Mouse (Mus musculus): ENCODE measurements at regions not wholly inside any gene's neighbourhood (a gene's known extent, or its start where the extent isn't known, plus 50 kb on each side); places are given as distances from the start of the nearest gene placed in this dataset.

- Histone ChIP-seq H3K4me2 (ENCODE audit: low read depth) (no peak overlapping the region), H3K9ac (replicated peaks) (no peak overlapping the region), H3K4me1 (replicated peaks; ENCODE audit: control insufficient read depth in 2 of 2, insufficient read depth in 2 of 2, low read length in 1 of 2) (0 out of 4 replicates have a peak, but pooled peaks cover 0 to 1% of the 10 kb centered on the region in 2 experiments), H3K9me3 (ENCODE audit: control insufficient read depth, low read length) (no peaks in the 10 kb centered on the region), H3K36me3 (replicated peaks; ENCODE audit: control insufficient read depth, insufficient read depth, low read depth) (no peaks in the 10 kb centered on the region), H3K27ac (no peak overlapping the region), H3K4me3 (ENCODE audit: insufficient read depth in 1 of 2, low read depth in 2 of 2, low read length in 2 of 2) (no peak overlapping the region), H3K27me3 (ENCODE audit: control insufficient read depth, insufficient read depth, low read length) (no peaks in the 10 kb centered on the region)
- 31% methylated on average over 12 of the region's 12 CpGs for WGBS (ENCODE audit: insufficient replicate concordance)
- no peak for ATAC-seq (ENCODE audit: insufficient read depth)
- TF ChIP-seq EP300 (IDR thresholded peaks at IDR 0.05; ENCODE audit: low read depth) = no peak
- no peak for TF ChIP-seq CTCF (IDR thresholded peaks at IDR 0.05; ENCODE audit: low read depth)
- DNase-seq (ENCODE audit: low read depth in 3 of 3, low spot score in 3 of 3) = no peak
Observed at GRCm38 (mm10) chr14:72886935-72887369, 162.0 kb downstream of the Cysltr2 start.

DNA sequence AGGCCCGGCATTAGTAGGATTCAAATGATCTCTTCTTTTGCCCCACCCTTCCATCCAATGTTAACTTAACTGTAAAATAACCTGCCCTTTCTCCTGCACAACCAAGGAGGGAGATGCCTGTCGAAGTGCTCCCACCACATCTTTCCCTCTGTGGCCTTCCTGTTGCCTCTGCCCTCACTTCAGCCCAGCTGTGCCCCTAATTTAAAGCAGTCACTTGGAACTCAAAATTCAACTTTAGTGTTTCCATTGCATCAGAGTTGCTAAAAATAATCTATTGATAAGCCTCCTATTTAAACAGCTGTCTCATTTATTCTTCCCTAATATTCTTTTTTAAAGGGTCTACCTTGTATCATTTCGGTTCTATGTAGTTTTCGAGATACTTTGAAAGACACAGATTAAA is 163.1 kb downstream of the Cysltr2 start:
- no peak for ATAC-seq (ENCODE audit: insufficient read depth)
- TF ChIP-seq CTCF (IDR thresholded peaks at IDR 0.05; ENCODE audit: low read depth) (no peak), EP300 (IDR thresholded peaks at IDR 0.05; ENCODE audit: low read depth) (no peak)
- WGBS (ENCODE audit: insufficient replicate concordance) = 63% methylated on average over 4 of the region's 4 CpGs

DNA sequence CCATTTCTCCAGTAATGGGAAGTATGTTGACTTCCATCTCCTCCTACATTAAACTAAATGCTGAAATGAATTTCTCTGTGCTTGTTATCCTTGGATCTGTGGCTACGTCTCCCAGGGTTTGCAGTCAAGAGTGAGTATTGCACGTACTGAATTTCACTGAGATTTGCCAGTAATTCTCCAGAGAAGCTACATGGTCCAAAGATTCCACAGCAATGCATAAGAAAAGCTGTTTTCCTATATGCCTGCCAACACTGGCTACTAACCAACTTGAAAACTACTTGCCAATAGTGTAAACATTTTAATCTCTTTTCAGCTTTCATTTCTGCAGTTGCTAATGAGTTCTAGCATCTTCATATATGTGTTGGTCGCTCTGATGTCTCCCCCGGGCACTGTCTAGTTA is 164.4 kb downstream of the Cysltr2 start:
- no peak overlapping the region for H3K27ac ChIP-seq
- ATAC-seq (ENCODE audit: insufficient read depth) = no peak
- 0 out of 4 replicates have a peak, but pooled peaks cover 0 to 1% of the 10 kb centered on the region in 2 experiments for H3K4me1 ChIP-seq (replicated peaks; ENCODE audit: control insufficient read depth in 2 of 2, insufficient read depth in 2 of 2, low read length in 1 of 2)
- no peak overlapping the region for H3K4me2 ChIP-seq (ENCODE audit: low read depth)
- H3K9ac ChIP-seq (replicated peaks) = no peak overlapping the region
- H3K27me3 ChIP-seq (ENCODE audit: control insufficient read depth, insufficient read depth, low read length) = no peaks in the 10 kb centered on the region
- H3K4me3 ChIP-seq (ENCODE audit: insufficient read depth in 1 of 2, low read depth in 2 of 2, low read length in 2 of 2) = no peak overlapping the region
- DNase-seq (ENCODE audit: low read depth in 3 of 3, low spot score in 3 of 3) = no peak
- WGBS (ENCODE audit: insufficient replicate concordance) = 53% methylated on average over 4 of the region's 4 CpGs
- no peaks in the 10 kb centered on the region for H3K9me3 ChIP-seq (ENCODE audit: control insufficient read depth, low read length)
- TF ChIP-seq CTCF (IDR thresholded peaks at IDR 0.05; ENCODE audit: low read depth) (no peak), EP300 (IDR thresholded peaks at IDR 0.05; ENCODE audit: low read depth) (no peak)
- H3K36me3 ChIP-seq (replicated peaks; ENCODE audit: control insufficient read depth, insufficient read depth, low read depth) = no peaks in the 10 kb centered on the region

More for the DNA sequence above, 163.1 kb downstream of the Cysltr2 start:
- Histone ChIP-seq H3K4me1 (replicated peaks; ENCODE audit: control insufficient read depth in 2 of 2, insufficient read depth in 2 of 2, low read length in 1 of 2) (0 out of 4 replicates have a peak, but pooled peaks cover 0 to 1% of the 10 kb centered on the region in 2 experiments), H3K9ac (replicated peaks) (no peak overlapping the region), H3K9me3 (ENCODE audit: control insufficient read depth, low read length) (no peaks in the 10 kb centered on the region), H3K4me2 (ENCODE audit: low read depth) (no peak overlapping the region), H3K36me3 (replicated peaks; ENCODE audit: control insufficient read depth, insufficient read depth, low read depth) (no peaks in the 10 kb centered on the region), H3K27me3 (ENCODE audit: control insufficient read depth, insufficient read depth, low read length) (no peaks in the 10 kb centered on the region), H3K27ac (no peak overlapping the region), H3K4me3 (ENCODE audit: insufficient read depth in 1 of 2, low read depth in 2 of 2, low read length in 2 of 2) (no peak overlapping the region)
- no peak for DNase-seq (ENCODE audit: low read depth in 3 of 3, low spot score in 3 of 3)

- Histone ChIP-seq H3K4me2 (ENCODE audit: low read depth) (no peak overlapping the region), H3K27ac (no peak overlapping the region), H3K27me3 (ENCODE audit: control insufficient read depth, insufficient read depth, low read length) (no peaks in the 10 kb centered on the region), H3K4me3 (ENCODE audit: insufficient read depth in 1 of 2, low read depth in 2 of 2, low read length in 2 of 2) (no peak overlapping the region), H3K36me3 (replicated peaks; ENCODE audit: control insufficient read depth, insufficient read depth, low read depth) (no peaks in the 10 kb centered on the region), H3K9ac (replicated peaks) (no peak overlapping the region), H3K4me1 (replicated peaks; ENCODE audit: control insufficient read depth in 2 of 2, insufficient read depth in 2 of 2, low read length in 1 of 2) (no peaks in the 10 kb centered on the region), H3K9me3 (ENCODE audit: control insufficient read depth, low read length) (no peaks in the 10 kb centered on the region)
- ATAC-seq (ENCODE audit: insufficient read depth) (no peak), DNase-seq (ENCODE audit: low read depth in 3 of 3, low spot score in 3 of 3) (no peak)
- TF ChIP-seq EP300 (IDR thresholded peaks at IDR 0.05; ENCODE audit: low read depth) (no peak), CTCF (IDR thresholded peaks at IDR 0.05; ENCODE audit: low read depth) (no peak)
Observed at GRCm38 (mm10) chr14:72877132-72877531, 167.3 kb upstream of the Fndc3a start.

DNA sequence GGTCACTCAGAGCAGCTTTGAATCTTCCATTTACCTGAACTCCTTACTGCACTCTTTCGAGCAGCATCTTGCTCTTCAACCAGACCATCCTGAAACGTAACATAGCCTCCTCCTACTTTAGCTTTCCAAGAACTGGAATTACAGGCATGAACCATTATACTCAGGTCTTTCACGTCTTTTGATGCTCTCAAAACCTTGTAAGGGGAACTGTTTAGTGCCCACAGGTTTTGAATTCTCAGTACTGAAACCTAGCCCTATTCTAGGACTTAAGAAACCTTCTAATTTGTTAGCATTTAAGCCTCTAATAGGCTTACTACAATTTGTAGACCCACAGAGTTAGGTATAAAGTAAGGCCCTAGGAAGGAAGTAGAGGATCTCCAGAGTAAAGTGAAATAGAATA is 163.7 kb upstream of the Fndc3a start:
- ATAC-seq (ENCODE audit: insufficient read depth) (no peak), DNase-seq (ENCODE audit: low read depth in 3 of 3, low spot score in 3 of 3) (no peak)
- no peaks in the 10 kb centered on the region for H3K4me1 ChIP-seq (replicated peaks; ENCODE audit: control insufficient read depth in 2 of 2, insufficient read depth in 2 of 2, low read length in 1 of 2)
- H3K9ac ChIP-seq (replicated peaks) = no peak overlapping the region
- H3K4me2 ChIP-seq (ENCODE audit: low read depth) = no peak overlapping the region
- WGBS (ENCODE audit: insufficient replicate concordance) = 51% methylated on average over 3 of the region's 3 CpGs
- H3K27ac ChIP-seq = no peak overlapping the region
- H3K36me3 ChIP-seq (replicated peaks; ENCODE audit: control insufficient read depth, insufficient read depth, low read depth) = no peaks in the 10 kb centered on the region
- no peaks in the 10 kb centered on the region for H3K27me3 ChIP-seq (ENCODE audit: control insufficient read depth, insufficient read depth, low read length)
- H3K9me3 ChIP-seq (ENCODE audit: control insufficient read depth, low read length) = no peaks in the 10 kb centered on the region
- TF ChIP-seq CTCF (IDR thresholded peaks at IDR 0.05; ENCODE audit: low read depth) (no peak), EP300 (IDR thresholded peaks at IDR 0.05; ENCODE audit: low read depth) (no peak)
- no peak overlapping the region for H3K4me3 ChIP-seq (ENCODE audit: insufficient read depth in 1 of 2, low read depth in 2 of 2, low read length in 2 of 2)

All from liver, embryonic 14.5 days (tissue).